Mouse (Mus musculus): ENCODE results near the gene 5031439G07Rik. TPM values are rescaled to one million over a fixed set of nuclear protein-coding genes. Genes with fewer than 3 reads are reported as not detected.

5031439G07Rik gene
- polyA plus RNA-seq, 1 experiment from 2014 or later = 8.8 TPM

DNA sequence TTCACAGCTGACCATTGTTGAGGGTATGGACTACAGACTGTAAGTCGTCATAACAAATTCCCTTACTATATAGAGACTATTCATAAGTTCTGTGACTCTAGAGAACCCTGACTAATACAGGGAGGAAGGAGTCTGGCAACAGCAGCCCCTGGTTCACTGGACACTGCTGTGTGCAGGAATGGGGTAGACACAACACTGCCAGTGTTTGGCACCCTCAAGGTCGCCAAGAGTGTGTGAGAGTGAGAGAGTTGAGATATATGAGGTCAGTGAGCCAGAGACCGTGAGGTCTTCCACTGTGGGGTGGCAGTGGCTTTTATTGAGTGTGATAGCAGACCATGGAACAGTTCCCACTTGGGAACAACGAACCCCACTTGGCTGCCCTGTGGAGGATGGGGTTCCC, 37.8 kb upstream of the 5031439G07Rik start:
- DNase-seq (ENCODE audit: low spot score) (no peak), ATAC-seq (replicated peaks; ENCODE audit: low FRiP score, low TSS enrichment, low read depth) (no peak)
- Histone ChIP-seq H3K9me3 (ENCODE audit: control insufficient read depth, low read length) (no peaks in the 10 kb centered on the region), H3K4me2 (ENCODE audit: low read length) (no peak overlapping the region), H3K27ac (ENCODE audit: low read depth) (no peak overlapping the region), H3K9ac (ENCODE audit: low read length) (no peak overlapping the region), H3K4me3 (ENCODE audit: low read depth, low read length) (no peak overlapping the region), H3K4me1 (replicated peaks; ENCODE audit: control insufficient read depth, insufficient read depth, low read length) (no peaks in the 10 kb centered on the region), H3K36me3 (ENCODE audit: control insufficient read depth, insufficient read depth, low read length) (no peaks in the 10 kb centered on the region), H3K27me3 (replicated peaks; ENCODE audit: control insufficient read depth, insufficient read depth, low read length) (no peaks in the 10 kb centered on the region)
- 76% methylated on average over 4 of the region's 4 CpGs for WGBS

GRCm38 (mm10) chr15:85022211-85022610, 33.9 kb upstream of the 5031439G07Rik start:
- Histone ChIP-seq H3K4me2 (ENCODE audit: low read length) (no peak overlapping the region), H3K27me3 (replicated peaks; ENCODE audit: control insufficient read depth, insufficient read depth, low read length) (no peaks in the 10 kb centered on the region), H3K4me1 (replicated peaks; ENCODE audit: control insufficient read depth, insufficient read depth, low read length) (no peaks in the 10 kb centered on the region), H3K27ac (ENCODE audit: low read depth) (no peak overlapping the region), H3K4me3 (ENCODE audit: low read depth, low read length) (no peak overlapping the region), H3K36me3 (ENCODE audit: control insufficient read depth, insufficient read depth, low read length) (no peaks in the 10 kb centered on the region), H3K9me3 (ENCODE audit: control insufficient read depth, low read length) (no peaks in the 10 kb centered on the region), H3K9ac (ENCODE audit: low read length) (no peak overlapping the region)
- ATAC-seq (replicated peaks; ENCODE audit: low FRiP score, low TSS enrichment, low read depth) (no peak), DNase-seq (ENCODE audit: low spot score) (no peak)
- WGBS = 63% methylated on average over 4 of the region's 4 CpGs

- Histone ChIP-seq H3K4me3 (ENCODE audit: low read depth, low read length) (no peak within 1 kb of the TSS), H3K27me3 (replicated peaks; ENCODE audit: control insufficient read depth, insufficient read depth, low read length) (0 out of 2 replicates have a peak, but pooled peaks cover 2% of the 10 kb centered on the region), H3K36me3 (ENCODE audit: control insufficient read depth, insufficient read depth, low read length) (no peaks in the 10 kb centered on the region), H3K27ac (ENCODE audit: low read depth) (no peak within 1 kb of the TSS), H3K4me2 (ENCODE audit: low read length) (peak within 1 kb of the TSS; percentile 9; the same call in 1 of the 2 replicates), H3K9me3 (ENCODE audit: control insufficient read depth, low read length) (no peaks in the 10 kb centered on the region), H3K4me1 (replicated peaks; ENCODE audit: control insufficient read depth, insufficient read depth, low read length) (peaks cover 13% of the 10 kb centered on the region; the same call in 1 of the 2 replicates), H3K9ac (ENCODE audit: low read length) (no peak within 1 kb of the TSS)
- WGBS = 6% methylated on average over 21 of the region's 21 CpGs
- ATAC-seq (replicated peaks; ENCODE audit: low FRiP score, low TSS enrichment, low read depth) (peak; percentile 81), DNase-seq (ENCODE audit: low spot score) (peak; percentile 67)
Measured at GRCm38 (mm10) chr15:85016951-85017664, 28.8 kb upstream of the 5031439G07Rik start, which contains the start of gene Upk3a. Gene Upk3a (plus strand): TSS chr15:85017141.

GRCm38 (mm10) chr15:85015771-85016170, 27.4 kb upstream of the 5031439G07Rik start:
- no peaks in the 10 kb centered on the region for H3K9me3 ChIP-seq (ENCODE audit: control insufficient read depth, low read length)
- 0 out of 2 replicates have a peak, but pooled peaks cover 2% of the 10 kb centered on the region for H3K27me3 ChIP-seq (replicated peaks; ENCODE audit: control insufficient read depth, insufficient read depth, low read length)
- ATAC-seq (replicated peaks; ENCODE audit: low FRiP score, low TSS enrichment, low read depth) = no peak
- WGBS = 86% methylated on average over 11 of the region's 11 CpGs
- no peak for DNase-seq (ENCODE audit: low spot score)
- H3K9ac ChIP-seq (ENCODE audit: low read length) = no peak overlapping the region
- no peak overlapping the region for H3K4me2 ChIP-seq (ENCODE audit: low read length)
- no peak overlapping the region for H3K4me3 ChIP-seq (ENCODE audit: low read depth, low read length)
- H3K27ac ChIP-seq (ENCODE audit: low read depth) = no peak overlapping the region
- peaks cover 17% of the 10 kb centered on the region for H3K4me1 ChIP-seq (replicated peaks; ENCODE audit: control insufficient read depth, insufficient read depth, low read length)
- no peaks in the 10 kb centered on the region for H3K36me3 ChIP-seq (ENCODE audit: control insufficient read depth, insufficient read depth, low read length)

- 6% methylated on average over 2 of the region's 2 CpGs for whole genome bisulfite sequencing
- DNase-seq (ENCODE audit: low spot score) = peak; percentile 58
- Histone ChIP-seq H3K4me2 (ENCODE audit: low read length) (peak overlapping the region; percentile 37), H3K27me3 (replicated peaks; ENCODE audit: control insufficient read depth, insufficient read depth, low read length) (0 out of 2 replicates have a peak, but pooled peaks cover 2% of the 10 kb centered on the region), H3K4me1 (replicated peaks; ENCODE audit: control insufficient read depth, insufficient read depth, low read length) (peaks cover 17% of the 10 kb centered on the region), H3K27ac (ENCODE audit: low read depth) (peak overlapping the region; percentile 84), H3K4me3 (ENCODE audit: low read depth, low read length) (0 out of 2 replicates have a peak overlapping the region, but pooled peaks have one; percentile 2), H3K36me3 (ENCODE audit: control insufficient read depth, insufficient read depth, low read length) (no peaks in the 10 kb centered on the region), H3K9me3 (ENCODE audit: control insufficient read depth, low read length) (no peaks in the 10 kb centered on the region), H3K9ac (ENCODE audit: low read length) (0 out of 2 replicates have a peak overlapping the region, but pooled peaks have one; percentile 16)
- peak; percentile 65 for ATAC-seq (replicated peaks; ENCODE audit: low FRiP score, low TSS enrichment, low read depth)
Measured at GRCm38 (mm10) chr15:85012662-85013054, 24.3 kb upstream of the 5031439G07Rik start.

- H3K4me3 ChIP-seq (ENCODE audit: low read depth, low read length) = 0 out of 2 replicates have a peak overlapping the region, but pooled peaks have one; percentile 2
- peak overlapping the region; percentile 84 for H3K27ac ChIP-seq (ENCODE audit: low read depth)
- DNase-seq (ENCODE audit: low spot score) (peak; percentile 63), ATAC-seq (replicated peaks; ENCODE audit: low FRiP score, low TSS enrichment, low read depth) (peak; percentile 29; the same call in 1 of the 2 replicates)
- H3K27me3 ChIP-seq (replicated peaks; ENCODE audit: control insufficient read depth, insufficient read depth, low read length) = 0 out of 2 replicates have a peak, but pooled peaks cover 2% of the 10 kb centered on the region
- no peaks in the 10 kb centered on the region for H3K9me3 ChIP-seq (ENCODE audit: control insufficient read depth, low read length)
- H3K4me1 ChIP-seq (replicated peaks; ENCODE audit: control insufficient read depth, insufficient read depth, low read length) = peaks cover 17% of the 10 kb centered on the region
- H3K9ac ChIP-seq (ENCODE audit: low read length) = 0 out of 2 replicates have a peak overlapping the region, but pooled peaks have one; percentile 16
- WGBS = 13% methylated on average over 19 of the region's 19 CpGs
- peak overlapping the region; percentile 37 for H3K4me2 ChIP-seq (ENCODE audit: low read length)
- no peaks in the 10 kb centered on the region for H3K36me3 ChIP-seq (ENCODE audit: control insufficient read depth, insufficient read depth, low read length)
Measured at GRCm38 (mm10) chr15:85011895-85012661, 23.7 kb upstream of the 5031439G07Rik start.

GRCm38 (mm10) chr15:85009666-85010065, 21.3 kb upstream of the 5031439G07Rik start:
- Histone ChIP-seq H3K4me1 (replicated peaks; ENCODE audit: control insufficient read depth, insufficient read depth, low read length) (peaks cover 15% of the 10 kb centered on the region), H3K9ac (ENCODE audit: low read length) (no peak overlapping the region), H3K4me2 (ENCODE audit: low read length) (no peak overlapping the region), H3K36me3 (ENCODE audit: control insufficient read depth, insufficient read depth, low read length) (no peaks in the 10 kb centered on the region), H3K27me3 (replicated peaks; ENCODE audit: control insufficient read depth, insufficient read depth, low read length) (no peaks in the 10 kb centered on the region), H3K9me3 (ENCODE audit: control insufficient read depth, low read length) (no peaks in the 10 kb centered on the region), H3K4me3 (ENCODE audit: low read depth, low read length) (no peak overlapping the region), H3K27ac (ENCODE audit: low read depth) (no peak overlapping the region)
- ATAC-seq (replicated peaks; ENCODE audit: low FRiP score, low TSS enrichment, low read depth) = no peak
- WGBS = 81% methylated on average over 8 of the region's 8 CpGs
- DNase-seq (ENCODE audit: low spot score) = no peak

Measured in intestine, embryonic 14.5 days (tissue).